ENCODE assay signal across 12 mouse cellular contexts in the genomic region with DNA sequence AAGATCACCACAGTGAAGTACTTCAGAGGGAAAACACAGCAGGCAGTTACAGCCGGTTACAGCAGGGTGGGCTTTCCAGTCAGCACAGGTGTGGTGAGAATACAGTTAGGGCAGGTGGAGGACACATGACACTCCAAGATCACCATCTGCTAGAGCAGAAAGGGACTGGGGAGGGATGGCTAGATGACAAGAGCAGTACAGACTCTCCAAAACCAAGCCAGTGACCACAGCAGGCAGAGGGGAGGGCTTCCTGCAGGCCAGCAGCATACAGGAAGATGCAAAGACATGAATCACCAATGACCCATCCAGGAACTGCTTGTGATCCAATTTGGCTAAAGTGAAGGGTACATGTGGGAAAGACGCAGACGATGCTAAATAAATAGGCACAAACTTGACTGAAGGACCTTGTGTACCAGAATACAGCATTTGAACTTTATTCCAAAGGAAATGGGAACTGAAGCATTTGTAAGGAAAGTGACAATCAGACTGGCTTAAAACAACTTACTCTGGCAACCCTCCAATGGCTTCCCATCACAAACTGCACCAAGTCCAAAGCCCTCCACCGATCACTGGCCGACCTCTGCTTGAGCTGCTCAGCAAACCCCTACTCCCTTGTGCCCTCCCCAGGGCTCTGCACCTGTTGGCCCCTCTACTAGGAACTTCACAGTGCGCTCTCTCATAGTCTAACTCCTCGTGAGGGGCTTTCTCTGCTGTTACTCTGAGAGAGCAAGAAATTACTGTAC. TPM values are rescaled to one million over a fixed set of nuclear protein-coding genes. Genes with fewer than 3 reads are reported as not detected.
A peak's percentile ranks its signal among the peaks of the same experiment; 100 is the strongest.
DNase-seq lines count a peak whose midpoint lies in the region; ATAC-seq and TF ChIP-seq lines count a peak whose summit lies in the region.
"Had no signal": no experiment of that assay in that cellular context is flagged by ENCODE, and none has a peak within 500 bp of the region (broad histone marks: within the 10 kb centered on the region; RNA-seq: fewer than 3 reads in every experiment).

No protein-coding gene starts in this region.

- no peaks in the 10 kb centered on the region for H3K36me3 ChIP-seq in liver, adult 2 months (ENCODE audit: control insufficient read depth, insufficient read depth, low read length)
- H3K36me3 ChIP-seq in liver, embryonic 12.5 days, result no peaks in the 10 kb centered on the region
- no peaks in the 10 kb centered on the region for H3K36me3 ChIP-seq in midbrain, embryonic 16.5 days (ENCODE audit: control insufficient read depth, insufficient read depth, low read length)
- H3K36me3 ChIP-seq: midbrain, embryonic 13.5 days had no signal

- H3K9me3 ChIP-seq in liver, embryonic 12.5 days (replicated peaks), result no peaks in the 10 kb centered on the region
- H3K9me3 ChIP-seq in midbrain, embryonic 16.5 days (replicated peaks; ENCODE audit: control insufficient read depth, low read length, poor library complexity, severe bottlenecking), result no peaks in the 10 kb centered on the region
- H3K9me3 ChIP-seq: midbrain, embryonic 13.5 days had no signal

- 26% methylated on average over 7 of the region's 7 CpGs for WGBS in cerebellum, adult 2 months
- WGBS in liver, adult 2 months, result 36% methylated on average over 7 of the region's 7 CpGs
- 65% methylated on average over 7 of the region's 7 CpGs for WGBS in liver, embryonic 12.5 days (ENCODE audit: insufficient replicate concordance)
- WGBS in midbrain, embryonic 16.5 days, result 84% methylated on average over 7 of the region's 7 CpGs

- H3K9ac ChIP-seq in liver, adult 2 months (ENCODE audit: low read depth, low read length), result no peak overlapping the region
- H3K9ac ChIP-seq in liver, embryonic 12.5 days, result no peak overlapping the region
- H3K9ac ChIP-seq in midbrain, embryonic 16.5 days (ENCODE audit: low read depth, low read length), result no peak overlapping the region
- H3K9ac ChIP-seq: forebrain, postnatal 0 days; midbrain, embryonic 13.5 days had no signal

- ATAC-seq in liver, embryonic 12.5 days, result no peak
- ATAC-seq in midbrain, embryonic 16.5 days, result no peak
- ATAC-seq: forebrain, postnatal 0 days; intestine, postnatal 0 days; midbrain, embryonic 13.5 days had no signal

- H3K27ac ChIP-seq in cerebellum, adult 2 months (ENCODE audit: insufficient read depth, low read length), result no peak overlapping the region
- peak overlapping the region; percentile 44 for H3K27ac ChIP-seq in liver, adult 2 months (replicated peaks; ENCODE audit: insufficient read depth, low read depth, low read length)
- H3K27ac ChIP-seq in liver, embryonic 12.5 days, result no peak overlapping the region
- H3K27ac ChIP-seq in brown adipose tissue, adult 24 weeks (replicated peaks; ENCODE audit: low read depth, low read length), result 0 out of 2 replicates have a peak overlapping the region, but pooled peaks have one; percentile 10
- no peak overlapping the region for H3K27ac ChIP-seq in midbrain, embryonic 16.5 days (ENCODE audit: low read length)
- H3K27ac ChIP-seq: left cerebral cortex, adult 2 months; midbrain, embryonic 13.5 days had no signal

- H3K79me2 ChIP-seq in liver, adult 2 months (ENCODE audit: control insufficient read depth, insufficient read depth, low read length), result peaks cover 18% of the 10 kb centered on the region; the same call in 1 of the 2 replicates

- H3K4me3 ChIP-seq in cerebellum, adult 2 months (replicated peaks; ENCODE audit: insufficient read depth, low read depth, low read length), result no peak overlapping the region
- no peak overlapping the region for H3K4me3 ChIP-seq in liver, adult 2 months (ENCODE audit: insufficient read depth, low read depth, low read length)
- H3K4me3 ChIP-seq in liver, embryonic 12.5 days, result no peak overlapping the region
- H3K4me3 ChIP-seq in brown adipose tissue, adult 24 weeks (ENCODE audit: insufficient read depth, low read depth, low read length), result no peak overlapping the region
- no peak overlapping the region for H3K4me3 ChIP-seq in midbrain, embryonic 16.5 days (ENCODE audit: low read depth, low read length)
- H3K4me3 ChIP-seq: left cerebral cortex, adult 2 months; midbrain, embryonic 13.5 days had no signal

- no peak overlapping the region for H3K4me2 ChIP-seq in liver, embryonic 12.5 days
- no peak overlapping the region for H3K4me2 ChIP-seq in midbrain, embryonic 16.5 days (ENCODE audit: low read length)
- H3K4me2 ChIP-seq: midbrain, embryonic 13.5 days had no signal

- no peaks in the 10 kb centered on the region for H3K27me3 ChIP-seq in cerebellum, adult 2 months (ENCODE audit: control insufficient read depth, insufficient read depth, low read length)
- no peaks in the 10 kb centered on the region for H3K27me3 ChIP-seq in liver, adult 2 months (ENCODE audit: control insufficient read depth, insufficient read depth, low read length)
- H3K27me3 ChIP-seq in liver, embryonic 12.5 days (replicated peaks), result no peaks in the 10 kb centered on the region
- no peaks in the 10 kb centered on the region for H3K27me3 ChIP-seq in midbrain, embryonic 16.5 days (ENCODE audit: control insufficient read depth, insufficient read depth, low read depth, low read length)
- H3K27me3 ChIP-seq: midbrain, embryonic 13.5 days had no signal

- H3K4me1 ChIP-seq in cerebellum, adult 2 months (ENCODE audit: control insufficient read depth, insufficient read depth, low read length), result peaks cover 4% of the 10 kb centered on the region; the same call in 1 of the 2 replicates
- H3K4me1 ChIP-seq in liver, adult 2 months (ENCODE audit: control insufficient read depth, insufficient read depth, low read length), result peaks cover 18% of the 10 kb centered on the region
- H3K4me1 ChIP-seq in liver, embryonic 12.5 days, result 0 out of 2 replicates have a peak, but pooled peaks cover 6% of the 10 kb centered on the region
- peaks cover 11% of the 10 kb centered on the region; the same call in 1 of the 2 replicates for H3K4me1 ChIP-seq in brown adipose tissue, adult 24 weeks (ENCODE audit: control insufficient read depth, insufficient read depth, insufficient read length, low read length)
- no peaks in the 10 kb centered on the region for H3K4me1 ChIP-seq in midbrain, embryonic 16.5 days (ENCODE audit: control insufficient read depth, insufficient read depth, low read length)
- H3K4me1 ChIP-seq: midbrain, embryonic 13.5 days had no signal

- no peak for TF ChIP-seq POLR2A in cerebellum, adult 2 months (IDR thresholded peaks at IDR 0.05; ENCODE audit: borderline replicate concordance, insufficient read depth, low read length)
- no peak for TF ChIP-seq POLR2A in liver, adult 2 months (IDR thresholded peaks at IDR 0.05; ENCODE audit: extremely low read depth, insufficient read depth, low read length)

- no peak for TF ChIP-seq CTCF in cerebellum, adult 2 months (IDR thresholded peaks at IDR 0.05; ENCODE audit: borderline replicate concordance, insufficient read depth, low read depth, low read length)
- TF ChIP-seq CTCF in liver, adult 2 months (IDR thresholded peaks at IDR 0.05; ENCODE audit: low read depth, low read length), result no peak

- intact Hi-C loops in left cerebral cortex, postnatal 25 days (cut with DNase I), result no loop called here

- DNase-seq in cerebellum, postnatal 10 days, result peak; percentile 25 to 27
- no peak for DNase-seq in cerebellum, adult 2 months
- no peak for DNase-seq in liver, adult 2 months (ENCODE audit: extremely low read depth, low read depth, low spot score)
- peak; percentile 61 to 67 for DNase-seq in thymus, postnatal 10 days (ENCODE audit: low spot score in 2 of 2)
- DNase-seq in left cerebral cortex, postnatal 25 days (ENCODE audit: low spot score in 2 of 2), result no peak
- DNase-seq: forebrain, postnatal 0 days had no signal

RNA-seq across cellular contexts. Expression of a gene that starts 53.5 kb away (rescaled TPM):
- polyA plus RNA-seq in cerebellum, adult 2 months (2012; rRNA removed), result 8.6 and 8.9 TPM in 2 replicates
- total RNA-seq in liver, adult 2 months (2014; rRNA removed), result 25.6 and 30.3 TPM in 2 replicates
- polyA plus RNA-seq in liver, adult 2 months (2012; rRNA removed), result 17.7 and 29.8 TPM in 2 replicates
- 16.6 and 17.0 TPM in 2 replicates for polyA plus RNA-seq in liver, embryonic 12.5 days (2016; fragmentation: Nextera tagmentation; extraction: Ambion mirVana)
- 3.9 and 4.1 TPM in 2 replicates for polyA plus RNA-seq in brown adipose tissue, adult 24 weeks (2012; ENCODE audit: insufficient read depth, insufficient read length, missing spikeins)
- polyA plus RNA-seq in midbrain, embryonic 16.5 days (2015; fragmentation: Nextera tagmentation; extraction: Ambion mirVana), result 36.3 and 40.5 TPM in 2 replicates
- total RNA-seq in left cerebral cortex, postnatal 25 days (2021), result 10 to 100 TPM; 46.4 to 53.2 TPM

Comparison
In these comparisons a context has a peak if more than half of its experiments do, and no peak if none do; other contexts are left out.
1. DNase-seq: peak in cerebellum, postnatal 10 days (2 of 2) and thymus, postnatal 10 days (2 of 2); none in cerebellum, adult 2 months (0 of 2), liver, adult 2 months (single experiment) and left cerebral cortex, postnatal 25 days (0 of 2).
2. H3K27ac ChIP-seq: peak in liver, adult 2 months (single experiment) and brown adipose tissue, adult 24 weeks (single experiment); none in cerebellum, adult 2 months (single experiment), liver, embryonic 12.5 days (single experiment) and midbrain, embryonic 16.5 days (single experiment).